Mouse (Mus musculus) ES-Bruce4 (cell line): ENCODE data around the gene Gpx4. TPM values are rescaled to one million over a fixed set of nuclear protein-coding genes. Genes with fewer than 3 reads are reported as not detected.

ENCODE experiments used
- H3K27ac ChIP-seq: 2 replicates; pipeline ENCODE4 v1.5.1; 2012; ENCODE audit warnings: low read length, inconsistent platforms; ENCODE audit not compliant: insufficient read depth
- H3K27me3 ChIP-seq: 2 replicates; pipeline ENCODE4 v1.6.1; 2012; ENCODE audit warnings: mild to moderate bottlenecking, low read length, inconsistent platforms; ENCODE audit not compliant: control insufficient read depth, poor library complexity, insufficient read depth, severe bottlenecking
- H3K36me3 ChIP-seq: 2 replicates; pipeline ENCODE4 v1.6.1; 2012; ENCODE audit warnings: inconsistent platforms, mild to moderate bottlenecking, low read length, moderate library complexity; ENCODE audit not compliant: control insufficient read depth, poor library complexity, insufficient read depth, severe bottlenecking
- H3K4me1 ChIP-seq: one replicate; pipeline ENCODE4 v1.8.1; 2011; ENCODE audit warnings: low read length; ENCODE audit not compliant: control insufficient read depth, insufficient read depth
- H3K4me3 ChIP-seq: 2 replicates; pipeline ENCODE4 v1.5.1; 2011; ENCODE audit warnings: low read depth, mild to moderate bottlenecking, low read length
- H3K9ac ChIP-seq: 2 replicates; pipeline ENCODE4 v1.6.1; 2012; ENCODE audit warnings: low read depth, mild to moderate bottlenecking, inconsistent platforms; ENCODE audit not compliant: poor library complexity, severe bottlenecking
- H3K9me3 ChIP-seq: replicated peaks from 2 replicates; pipeline ENCODE4 v1.6.1; 2012; ENCODE audit warnings: mild to moderate bottlenecking, low read length, inconsistent platforms; ENCODE audit not compliant: control insufficient read depth, poor library complexity, insufficient read depth, severe bottlenecking
- CTCF ChIP-seq: IDR thresholded peaks from one replicate; pipeline ENCODE4 v1.8.1; 2011; ENCODE audit warnings: low read depth, low read length
- EP300 ChIP-seq: IDR thresholded peaks from 2 replicates; pipeline ENCODE4 v1.6.1; 2011; ENCODE audit warnings: low read depth, low read length; ENCODE audit not compliant: insufficient read depth
- POLR2A ChIP-seq: IDR thresholded peaks from one replicate; pipeline ENCODE4 v1.8.1; 2011; ENCODE audit warnings: low read length; ENCODE audit not compliant: insufficient read depth
- polyA plus RNA-seq: library from polyadenylated mRNA; stranded (reverse); fragments of >200 nt; gene quantifications from 2 replicates; pipeline ENCODE4 v1.2.4, GENCODE M21; 2011; ENCODE audit warnings: low read depth; ENCODE audit not compliant: missing spikeins, insufficient read depth, insufficient read length

Gene Gpx4
- polyA plus RNA-seq, 1 experiment, result 479 TPM

- no peak for TF ChIP-seq CTCF
- TF ChIP-seq EP300, result no peak
- no peak for TF ChIP-seq POLR2A
- Histone ChIP-seq H3K27me3 (no peaks in the 10 kb centered on the region), H3K36me3 (no peaks in the 10 kb centered on the region), H3K9me3 (no peaks in the 10 kb centered on the region), H3K4me1 (peaks cover 7% of the 10 kb centered on the region), H3K27ac (no peak overlapping the region), H3K9ac (no peak overlapping the region), H3K4me3 (no peak overlapping the region)
Observed at GRCm38 (mm10) chr10:80104181-80104580, 57.2 kb downstream of the Gpx4 start.

DNA sequence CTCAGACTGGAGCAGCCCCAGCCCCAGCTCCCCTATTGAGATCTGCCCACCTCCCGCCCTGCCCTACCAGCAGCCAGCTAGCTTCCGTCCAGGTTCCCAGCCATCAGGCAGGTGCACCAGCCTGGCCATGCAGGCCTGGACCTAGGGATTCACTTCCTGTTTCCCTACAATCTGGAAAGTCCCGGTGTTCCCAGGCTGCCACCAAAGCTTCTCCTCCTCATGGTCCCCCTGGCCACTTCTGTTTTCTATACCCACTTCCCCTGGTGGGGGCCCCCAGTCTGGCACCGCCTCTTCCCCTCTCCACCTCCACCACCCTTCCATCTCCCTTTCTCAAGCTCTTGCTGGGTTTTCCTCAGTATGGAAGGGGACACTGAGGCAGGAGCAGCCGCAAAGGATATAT, 58.5 kb downstream of the Gpx4 start, which contains the start of gene Sbno2:
Gene Sbno2 (minus strand): TSS at position 112 of the 400 bp plus-strand sequence.
- no peaks in the 10 kb centered on the region for H3K36me3 ChIP-seq
- H3K4me3 ChIP-seq, result peak within 1 kb of the TSS; percentile 1
- TF ChIP-seq EP300 (no peak), CTCF (no peak), POLR2A (no peak)
- H3K9ac ChIP-seq, result peak within 1 kb of the TSS; percentile 35; the same call in 1 of the 2 replicates
- H3K27ac ChIP-seq, result peak within 1 kb of the TSS; percentile 12; the same call in 1 of the 2 replicates
- H3K9me3 ChIP-seq, result no peaks in the 10 kb centered on the region
- peaks cover 7% of the 10 kb centered on the region for H3K4me1 ChIP-seq
- H3K27me3 ChIP-seq, result no peaks in the 10 kb centered on the region

DNA sequence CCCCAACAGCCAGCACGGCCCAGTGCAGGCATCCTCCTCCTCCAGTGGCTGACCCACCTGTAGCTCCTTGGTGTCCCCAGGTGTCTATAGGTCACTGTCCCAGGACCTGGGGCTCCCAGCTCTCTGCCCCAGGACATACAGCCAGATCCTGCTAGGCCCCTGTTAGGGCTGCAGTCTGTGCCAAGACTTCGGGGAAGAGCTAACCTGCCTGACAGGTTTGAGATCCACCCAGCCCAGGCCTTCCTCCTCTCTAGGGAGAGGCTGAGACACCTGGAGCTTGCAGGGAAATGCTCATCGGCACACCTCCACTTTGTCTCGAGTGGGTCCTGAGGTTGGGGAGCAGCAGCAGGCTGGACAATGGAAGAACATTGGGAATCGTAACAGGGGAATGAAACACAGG, 59.0 kb downstream of the Gpx4 start:
- Histone ChIP-seq H3K4me3 (peak overlapping the region; percentile 1; the same call in 1 of the 2 replicates), H3K36me3 (no peaks in the 10 kb centered on the region), H3K27ac (peak overlapping the region; percentile 12; the same call in 1 of the 2 replicates), H3K9me3 (no peaks in the 10 kb centered on the region), H3K27me3 (no peaks in the 10 kb centered on the region), H3K4me1 (peaks cover 7% of the 10 kb centered on the region), H3K9ac (peak overlapping the region; percentile 35; the same call in 1 of the 2 replicates)
- TF ChIP-seq POLR2A (no peak), EP300 (no peak), CTCF (no peak)

Other genes starting within 250 kb of the Gpx4 start
- gene Misp, start 226.2 kb upstream of the Gpx4 start, polyA plus RNA-seq, result 4.0 and 6.4 TPM in 2 replicates
- gene Ptbp1, start 192.7 kb upstream of the Gpx4 start, polyA plus RNA-seq, result 628 and 695 TPM in 2 replicates
- 8.7 and 13.1 TPM in 2 replicates for gene Prtn3, start 172.7 kb upstream of the Gpx4 start, polyA plus RNA-seq
- gene Plppr3, start 172.5 kb upstream of the Gpx4 start, polyA plus RNA-seq, result 6.4 and 8.3 TPM in 2 replicates
- gene Elane, start 160.9 kb upstream of the Gpx4 start, polyA plus RNA-seq, result not detected in 2 replicates
- gene Cfd, start 156.3 kb upstream of the Gpx4 start, polyA plus RNA-seq, result not detected in 2 replicates
- gene Med16, start 138.2 kb upstream of the Gpx4 start, polyA plus RNA-seq, result 17.4 and 17.5 TPM in 2 replicates
- not detected in 2 replicates for gene Gm26602, start 136.3 kb upstream of the Gpx4 start, polyA plus RNA-seq
- 0.25 and 1.2 TPM in 2 replicates for gene Kiss1r, start 130.2 kb upstream of the Gpx4 start, polyA plus RNA-seq
- gene R3hdm4, start 126.0 kb upstream of the Gpx4 start, polyA plus RNA-seq, result 49.4 and 56.5 TPM in 2 replicates
- gene Arid3a, start 120.1 kb upstream of the Gpx4 start, polyA plus RNA-seq, result 31.1 and 36.5 TPM in 2 replicates
- gene Wdr18, start 87.0 kb upstream of the Gpx4 start, polyA plus RNA-seq, result 47.6 and 55.3 TPM in 2 replicates
- gene Grin3b, start 76.5 kb upstream of the Gpx4 start, polyA plus RNA-seq, result not detected in 2 replicates
- gene Tmem259, start 62.8 kb upstream of the Gpx4 start, polyA plus RNA-seq, result 54.6 and 61.1 TPM in 2 replicates
- 156 and 164 TPM in 2 replicates for gene Cnn2, start 58.6 kb upstream of the Gpx4 start, polyA plus RNA-seq
- 10.6 and 11.0 TPM in 2 replicates for gene Abca7, start 50.7 kb upstream of the Gpx4 start, polyA plus RNA-seq
- gene Arhgap45, start 30.5 kb upstream of the Gpx4 start, polyA plus RNA-seq, result 6.5 and 6.9 TPM in 2 replicates
- 176 and 180 TPM in 2 replicates for gene Polr2e, start 7.4 kb upstream of the Gpx4 start, polyA plus RNA-seq
- gene Sbno2, start 58.4 kb downstream of the Gpx4 start, polyA plus RNA-seq, result 36.1 and 37.3 TPM in 2 replicates
- 70.3 and 91.6 TPM in 2 replicates for gene Stk11, start 68.6 kb downstream of the Gpx4 start, polyA plus RNA-seq
- 242 and 255 TPM in 2 replicates for gene Atp5d, start 91.5 kb downstream of the Gpx4 start, polyA plus RNA-seq
- 29.8 and 33.4 TPM in 2 replicates for gene Cbarp, start 93.7 kb downstream of the Gpx4 start, polyA plus RNA-seq
- gene Midn, start 101.1 kb downstream of the Gpx4 start, polyA plus RNA-seq, result 67.4 and 73.2 TPM in 2 replicates
- gene Cirbp, start 118.8 kb downstream of the Gpx4 start, polyA plus RNA-seq, result 51.9 and 58.2 TPM in 2 replicates
- 7.6 and 7.7 TPM in 2 replicates for gene 1600002K03Rik, start 125.8 kb downstream of the Gpx4 start, polyA plus RNA-seq
- 7.2 and 11.2 TPM in 2 replicates for gene Efna2, start 132.3 kb downstream of the Gpx4 start, polyA plus RNA-seq
- 35.7 and 36.5 TPM in 2 replicates for gene Mum1, start 179.3 kb downstream of the Gpx4 start, polyA plus RNA-seq
- 63.9 and 72.8 TPM in 2 replicates for gene Ndufs7, start 202.0 kb downstream of the Gpx4 start, polyA plus RNA-seq
- gene Gamt, start 213.8 kb downstream of the Gpx4 start, polyA plus RNA-seq, result 0.68 and 0.82 TPM in 2 replicates
- 175 and 192 TPM in 2 replicates for gene Dazap1, start 214.3 kb downstream of the Gpx4 start, polyA plus RNA-seq
- gene Rps15, start 245.3 kb downstream of the Gpx4 start, polyA plus RNA-seq, result 2,641 and 2,952 TPM in 2 replicates
- gene Apc2, start 248.8 kb downstream of the Gpx4 start, polyA plus RNA-seq, result 3.2 and 3.8 TPM in 2 replicates